ENCODE assay signal across 12 mouse cellular contexts in genomic region chr10:20382807-20383419, GRCm38 (mm10). TPM values are rescaled to one million over a fixed set of nuclear protein-coding genes. Genes with fewer than 3 reads are reported as not detected.
DNase-seq lines count a peak whose midpoint lies in the region; ATAC-seq and TF ChIP-seq lines count a peak whose summit lies in the region.
"Had no signal": no experiment of that assay in that cellular context is flagged by ENCODE, and none has a peak within 500 bp of the region (broad histone marks: within the 10 kb centered on the region; RNA-seq: fewer than 3 reads in every experiment).

No protein-coding gene starts in this region.

- no peak overlapping the region for H3K4me2 ChIP-seq in midbrain, embryonic 11.5 days
- no peak overlapping the region for H3K4me2 ChIP-seq in forebrain, embryonic 12.5 days
- no peak overlapping the region for H3K4me2 ChIP-seq in hindbrain, embryonic 16.5 days (ENCODE audit: low read length)
- no peak overlapping the region for H3K4me2 ChIP-seq in stomach, postnatal 0 days (replicated peaks; ENCODE audit: low read depth)
- H3K4me2 ChIP-seq: heart, embryonic 13.5 days; liver, embryonic 15.5 days had no signal

- H3K9ac ChIP-seq in midbrain, embryonic 11.5 days (ENCODE audit: low read length), result no peak overlapping the region
- no peak overlapping the region for H3K9ac ChIP-seq in forebrain, embryonic 12.5 days
- no peak overlapping the region for H3K9ac ChIP-seq in hindbrain, embryonic 16.5 days (ENCODE audit: low read depth, low read length)
- H3K9ac ChIP-seq in stomach, postnatal 0 days (ENCODE audit: low read length), result no peak overlapping the region
- H3K9ac ChIP-seq: heart, embryonic 13.5 days; liver, embryonic 15.5 days had no signal

- H3K36me3 ChIP-seq in midbrain, embryonic 11.5 days (ENCODE audit: control insufficient read depth, insufficient read depth, low read length), result no peaks in the 10 kb centered on the region
- H3K36me3 ChIP-seq in midbrain, embryonic 10.5 days, result no peaks in the 10 kb centered on the region
- H3K36me3 ChIP-seq in forebrain, embryonic 12.5 days (replicated peaks), result no peaks in the 10 kb centered on the region
- H3K36me3 ChIP-seq in hindbrain, embryonic 16.5 days (ENCODE audit: control insufficient read depth, insufficient read depth, low read length), result no peaks in the 10 kb centered on the region
- no peaks in the 10 kb centered on the region for H3K36me3 ChIP-seq in stomach, postnatal 0 days (ENCODE audit: control insufficient read depth, insufficient read depth, low read length)
- H3K36me3 ChIP-seq: heart, embryonic 13.5 days; liver, embryonic 15.5 days had no signal

- no peak for TF ChIP-seq EP300 in stomach, postnatal 0 days (optimal IDR thresholded peaks at IDR 0.05)

- 79% methylated on average over 6 of the region's 6 CpGs for WGBS in midbrain, embryonic 11.5 days
- 84% methylated on average over 6 of the region's 6 CpGs for WGBS in midbrain, embryonic 10.5 days
- WGBS in forebrain, embryonic 12.5 days, result 83% methylated on average over 6 of the region's 6 CpGs
- 70% methylated on average over 6 of the region's 6 CpGs for WGBS in hindbrain, embryonic 16.5 days
- 72% methylated on average over 6 of the region's 6 CpGs for whole genome bisulfite sequencing in stomach, postnatal 0 days
- 78% methylated on average over 6 of the region's 6 CpGs for WGBS in lung, adult 2 months

- no peaks in the 10 kb centered on the region for H3K4me1 ChIP-seq in midbrain, embryonic 11.5 days (ENCODE audit: control insufficient read depth, insufficient read depth, low read length)
- H3K4me1 ChIP-seq in midbrain, embryonic 10.5 days, result peaks cover 10% of the 10 kb centered on the region
- H3K4me1 ChIP-seq in forebrain, embryonic 12.5 days, result peaks cover 9% of the 10 kb centered on the region
- H3K4me1 ChIP-seq in hindbrain, embryonic 16.5 days (ENCODE audit: control insufficient read depth, insufficient read depth, low read depth, low read length), result peaks cover 3% of the 10 kb centered on the region; the same call in 1 of the 2 replicates
- H3K4me1 ChIP-seq in stomach, postnatal 0 days (replicated peaks; ENCODE audit: control insufficient read depth, insufficient read depth), result 0 out of 2 replicates have a peak, but pooled peaks cover 3% of the 10 kb centered on the region
- no peaks in the 10 kb centered on the region; the same call in none of the 2 replicates for H3K4me1 ChIP-seq in lung, adult 2 months (ENCODE audit: control insufficient read depth, insufficient read depth, low read length)
- H3K4me1 ChIP-seq: liver, embryonic 15.5 days had no signal

- ATAC-seq in midbrain, embryonic 11.5 days (ENCODE audit: low FRiP score), result peak; percentile 54; the same call in 1 of the 2 replicates
- ATAC-seq in forebrain, embryonic 12.5 days (ENCODE audit: low FRiP score), result peak; percentile 55; the same call in 1 of the 2 replicates
- ATAC-seq in hindbrain, embryonic 16.5 days, result peak; percentile 92
- no peak for ATAC-seq in stomach, postnatal 0 days (ENCODE audit: low FRiP score, low TSS enrichment)
- ATAC-seq: inflammation-experienced regulatory T-cells, adult 6 months had no signal

- no peaks in the 10 kb centered on the region for H3K9me3 ChIP-seq in midbrain, embryonic 11.5 days (ENCODE audit: control insufficient read depth, low read length)
- H3K9me3 ChIP-seq in midbrain, embryonic 10.5 days (replicated peaks), result no peaks in the 10 kb centered on the region
- no peaks in the 10 kb centered on the region for H3K9me3 ChIP-seq in forebrain, embryonic 12.5 days
- no peaks in the 10 kb centered on the region for H3K9me3 ChIP-seq in hindbrain, embryonic 16.5 days (ENCODE audit: control insufficient read depth, low read length)
- no peaks in the 10 kb centered on the region for H3K9me3 ChIP-seq in stomach, postnatal 0 days (ENCODE audit: control insufficient read depth, low read length)
- H3K9me3 ChIP-seq: heart, embryonic 13.5 days; liver, embryonic 15.5 days had no signal

- no peaks in the 10 kb centered on the region for H3K27me3 ChIP-seq in midbrain, embryonic 11.5 days (ENCODE audit: control insufficient read depth, insufficient read depth, low read length)
- no peaks in the 10 kb centered on the region for H3K27me3 ChIP-seq in midbrain, embryonic 10.5 days (ENCODE audit: low read depth, poor library complexity, severe bottlenecking)
- H3K27me3 ChIP-seq in forebrain, embryonic 12.5 days, result no peaks in the 10 kb centered on the region
- no peaks in the 10 kb centered on the region for H3K27me3 ChIP-seq in hindbrain, embryonic 16.5 days (replicated peaks; ENCODE audit: control insufficient read depth, insufficient read depth, low read length)
- no peaks in the 10 kb centered on the region for H3K27me3 ChIP-seq in stomach, postnatal 0 days (ENCODE audit: control insufficient read depth, insufficient read depth, low read length)
- H3K27me3 ChIP-seq: heart, embryonic 13.5 days; liver, embryonic 15.5 days had no signal

- 0 out of 2 replicates have a peak, but pooled peaks have one; percentile 16 for TF ChIP-seq CTCF in stomach, postnatal 0 days (IDR thresholded peaks at IDR 0.05; ENCODE audit: low read depth)
- no peak for TF ChIP-seq CTCF in lung, adult 2 months (IDR thresholded peaks at IDR 0.05; ENCODE audit: insufficient read depth, low read length)

- H3K4me3 ChIP-seq in midbrain, embryonic 11.5 days (ENCODE audit: low read depth, low read length), result no peak overlapping the region
- H3K4me3 ChIP-seq in midbrain, embryonic 10.5 days, result no peak overlapping the region
- no peak overlapping the region for H3K4me3 ChIP-seq in forebrain, embryonic 12.5 days (replicated peaks)
- no peak overlapping the region for H3K4me3 ChIP-seq in hindbrain, embryonic 16.5 days (ENCODE audit: low read length)
- no peak overlapping the region for H3K4me3 ChIP-seq in stomach, postnatal 0 days (ENCODE audit: low read depth, low read length)
- no peak overlapping the region for H3K4me3 ChIP-seq in lung, adult 2 months (replicated peaks; ENCODE audit: extremely low read depth, low read depth, low read length)
- H3K4me3 ChIP-seq: gastrocnemius, adult 2 months; heart, embryonic 13.5 days; liver, embryonic 15.5 days had no signal

- H3K27ac ChIP-seq in midbrain, embryonic 11.5 days (ENCODE audit: low read depth, low read length), result no peak overlapping the region
- no peak overlapping the region; the same call in 1 of the 2 replicates for H3K27ac ChIP-seq in midbrain, embryonic 10.5 days (replicated peaks)
- H3K27ac ChIP-seq in forebrain, embryonic 12.5 days, result 0 out of 2 replicates have a peak overlapping the region, but pooled peaks have one; percentile 31
- H3K27ac ChIP-seq in hindbrain, embryonic 16.5 days (ENCODE audit: low read depth, low read length), result no peak overlapping the region
- H3K27ac ChIP-seq in stomach, postnatal 0 days (replicated peaks), result no peak overlapping the region
- H3K27ac ChIP-seq: gastrocnemius, adult 2 months; heart, embryonic 13.5 days; liver, embryonic 15.5 days had no signal

- no peak for TF ChIP-seq POLR2A in lung, adult 2 months (IDR thresholded peaks at IDR 0.05; ENCODE audit: borderline replicate concordance, extremely low read depth, low read depth, low read length)

- DNase-seq in midbrain, embryonic 11.5 days (ENCODE audit: low spot score, missing footprints), result no peak
- DNase-seq in midbrain, embryonic 10.5 days (ENCODE audit: low spot score), result no peak
- DNase-seq in stomach, postnatal 0 days (ENCODE audit: low spot score), result no peak
- no peak for DNase-seq in cerebellum, postnatal 10 days
- DNase-seq in lung, adult 2 months, result no peak
- DNase-seq: cerebellum, adult 9-10 months; gastrocnemius, adult 2 months had no signal

RNA-seq across cellular contexts. Expression of gene Mtfr2, which starts 35.3 kb away (rescaled TPM):
- polyA plus RNA-seq in midbrain, embryonic 11.5 days (2014; fragmentation: Nextera tagmentation; extraction: Ambion mirVana), result 1.4 TPM in 2 replicates
- 2.8 and 2.9 TPM in 2 replicates for polyA plus RNA-seq in midbrain, embryonic 10.5 days (2016; fragmentation: Nextera tagmentation; extraction: Ambion mirVana)
- 2.4 and 3.6 TPM in 2 replicates for polyA plus RNA-seq in forebrain, embryonic 12.5 days (2016; fragmentation: Nextera tagmentation; extraction: Ambion mirVana)
- 0.61 and 0.96 TPM in 2 replicates for polyA plus RNA-seq in hindbrain, embryonic 16.5 days (2015; fragmentation: Nextera tagmentation; extraction: Ambion mirVana)
- polyA plus RNA-seq in stomach, postnatal 0 days (2015; fragmentation: Nextera tagmentation; extraction: Ambion mirVana), result 0.63 and 0.71 TPM in 2 replicates
- 0.07 and 0.34 TPM in 2 replicates for polyA plus RNA-seq in lung, adult 2 months (2012; rRNA removed)
